Mouse (Mus musculus): ENCODE measurements at regions not wholly inside any gene's neighbourhood (a gene's known extent, or its start where the extent isn't known, plus 50 kb on each side); places are given as distances from the start of the nearest gene placed in this dataset.

DNA sequence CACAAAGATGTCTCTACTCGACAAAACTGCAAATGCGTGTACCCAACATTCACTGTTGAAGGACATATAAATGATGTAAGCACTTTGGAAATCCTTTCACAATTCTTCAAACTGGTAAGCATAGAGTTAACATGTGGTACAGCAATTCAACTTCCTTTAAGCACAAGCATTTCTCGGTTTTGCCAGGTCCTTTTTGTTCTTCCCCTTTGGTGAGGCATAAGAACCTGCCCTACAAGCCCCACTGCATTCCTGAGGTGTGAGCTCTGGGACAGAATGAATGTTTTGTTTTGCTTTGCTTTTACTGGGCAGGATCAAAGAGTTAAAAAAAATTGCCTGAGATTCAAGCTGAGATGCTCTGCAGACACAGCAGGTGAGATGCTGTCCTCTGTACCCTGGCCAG is 793.9 kb downstream of the Inhba start:
- Histone ChIP-seq H3K4me2 (replicated peaks) (no peak overlapping the region), H3K27me3 (no peaks in the 10 kb centered on the region), H3K4me1 (replicated peaks) (no peaks in the 10 kb centered on the region), H3K36me3 (no peaks in the 10 kb centered on the region), H3K9ac (replicated peaks) (no peak overlapping the region), H3K4me3 (replicated peaks) (no peak overlapping the region), H3K27ac (no peak overlapping the region), H3K9me3 (no peaks in the 10 kb centered on the region)
- no peak for ATAC-seq
- WGBS = 67% methylated on average over 3 of the region's 3 CpGs

All from midbrain, embryonic 13.5 days (tissue).